Mouse (Mus musculus) bone marrow, adult 2 months (tissue): ENCODE results near the gene Ubtf.

Experiments
- CTCF ChIP-seq: fragments of 200-500 bp; IDR thresholded peaks from 2 replicates; pipeline ENCODE4 v1.5.1; 2011; ENCODE audit warnings: low read length, control low read depth; ENCODE audit not compliant: control insufficient read depth, insufficient read depth
- POLR2A ChIP-seq: fragments of 200-500 bp; IDR thresholded peaks from 2 replicates; pipeline ENCODE4 v1.6.1; 2011; ENCODE audit warnings: low read depth, mild to moderate bottlenecking, control low read depth, low read length, borderline replicate concordance; ENCODE audit not compliant: control insufficient read depth

- no peak for TF ChIP-seq CTCF
- TF ChIP-seq POLR2A: no peak
These were observed 21.6 kb upstream of the Ubtf start for GRCm38 (mm10) chr11:102341101-102341500.
